Mouse (Mus musculus) neutrophil, adult 65 days (primary cell): ENCODE data around the gene Phka2. TPM values are rescaled to one million over a fixed set of nuclear protein-coding genes. Genes with fewer than 3 reads are reported as not detected.

Experiments
- total RNA-seq: library from RNA; stranded (reverse); gene quantifications from 2 replicates; pipeline ENCODE4 v1.2.4, GENCODE M21; 2023

Phka2 gene
- total RNA-seq = 38.7 and 44.6 TPM in 2 replicates

DNA sequence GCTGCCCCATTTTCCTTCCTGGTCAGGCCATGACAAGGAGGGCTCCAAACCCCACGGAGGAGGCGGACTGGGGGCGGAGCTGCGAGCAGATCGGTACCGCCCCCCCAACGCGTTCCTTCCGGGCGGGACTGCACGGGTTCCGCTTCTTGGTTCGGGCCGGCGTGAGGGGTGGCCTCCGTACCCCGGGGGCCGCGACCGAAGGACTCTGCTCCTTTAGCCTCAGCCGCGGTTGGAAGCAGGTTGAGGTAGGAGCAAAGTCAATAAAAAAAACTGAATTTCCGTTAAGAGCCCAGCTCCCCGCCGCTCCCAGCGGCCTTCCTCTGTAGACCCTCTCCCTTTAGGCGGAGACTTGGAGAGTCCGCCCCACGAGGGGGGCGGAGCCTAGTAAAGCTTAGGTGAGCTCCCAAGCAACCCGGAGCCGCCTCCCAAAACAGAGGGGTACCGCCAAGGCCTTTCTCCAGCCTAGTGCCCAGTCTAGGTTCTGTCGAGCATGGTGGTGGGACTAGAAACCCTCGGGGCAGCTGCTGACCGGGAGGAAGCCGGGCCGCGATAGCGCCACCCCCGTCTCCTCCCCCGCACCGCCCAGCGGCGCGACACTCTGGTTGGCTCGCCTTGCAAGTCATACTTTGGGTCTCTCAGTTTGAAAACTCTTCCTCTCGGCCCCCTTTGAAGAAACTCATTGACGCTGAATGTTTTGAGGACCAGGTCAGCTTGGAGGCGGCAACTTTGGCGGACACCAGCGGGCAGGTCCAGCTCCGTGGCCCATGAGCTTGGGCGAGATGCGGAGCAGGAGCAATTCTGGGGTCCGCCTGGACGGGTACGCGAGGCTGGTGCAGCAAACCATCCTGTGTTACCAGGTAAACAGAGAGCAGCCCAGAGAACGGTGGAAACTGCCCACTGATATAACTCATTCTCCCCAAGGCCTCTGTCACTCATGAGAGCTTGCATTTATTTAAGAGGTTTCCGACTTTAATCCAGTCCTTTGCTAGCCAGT is at the start of gene Phka2:
TSS of gene Phka2 (plus strand) at position 119 of the 994 bp plus-strand sequence.

Other genes starting within 250 kb of the Phka2 start
- gene Adgrg2, start 111.5 kb upstream of the Phka2 start, total RNA-seq = not detected in 2 replicates
- gene Ppef1, start 233.6 kb downstream of the Phka2 start, total RNA-seq = not detected in 2 replicates